Mouse (Mus musculus) layer of hippocampus, adult 2 months (tissue): Measurements from ENCODE around the gene Incenp. TPM values are rescaled to one million over a fixed set of nuclear protein-coding genes. Genes with fewer than 3 reads are reported as not detected.
"Not testable (repeated sequence)": the region's sequence is repeated elsewhere in the genome, so short reads cannot be mapped to it uniquely, and the experiment has no call there.

Experiments
- DNase-seq, 2 experiments: peaks; one replicate each; pipeline ENCODE4 v3.0.0; 2022; ENCODE audit warnings: low spot score in 2 of 2
- H3K27ac ChIP-seq: fragments of 200-600 bp; 2 replicates; pipeline ENCODE4 v1.8.1; 2022
- H3K4me3 ChIP-seq: fragments of 200-600 bp; 2 replicates; pipeline ENCODE4 v1.8.1; 2022; ENCODE audit warnings: mild to moderate bottlenecking
- CTCF ChIP-seq: fragments of 200-600 bp; conservative IDR thresholded peaks from 2 replicates; pipeline ENCODE4 v1.8.1; 2022; ENCODE audit warnings: antibody characterized with exemption, mild to moderate bottlenecking, moderate library complexity
- total RNA-seq, 2 experiments: library from RNA; stranded (reverse); gene quantifications; 2 replicates each; pipeline ENCODE4 v1.2.3; 2021

The Incenp gene
- total RNA-seq, 2 experiments from 2014 or later, result 13.9 to 14.0 TPM

GRCm38 (mm10) chr19:9933908-9934307 lies 34.6 kb upstream of the Incenp start:
- H3K27ac ChIP-seq, result no peak overlapping the region
- TF ChIP-seq CTCF, result no peak
- no peak for DNase-seq
- H3K4me3 ChIP-seq, result no peak overlapping the region

GRCm38 (mm10) chr19:9931167-9931607 lies 31.8 kb upstream of the Incenp start:
- not testable (repeated sequence) for H3K27ac ChIP-seq, H3K4me3 ChIP-seq, DNase-seq

GRCm38 (mm10) chr19:9928089-9928488 lies 28.7 kb upstream of the Incenp start:
- Histone ChIP-seq H3K4me3 (no peak overlapping the region), H3K27ac (peak overlapping the region; percentile 51)
- peak in 1 of 2 experiments; percentile 41 for DNase-seq
- TF ChIP-seq CTCF, result no peak

- Histone ChIP-seq H3K27ac (peak overlapping the region; percentile 75; the same call in 1 of the 2 replicates), H3K4me3 (no peak overlapping the region)
- no peak for TF ChIP-seq CTCF
- DNase-seq, result no peak
Observed at GRCm38 (mm10) chr19:9924769-9925272, 25.5 kb upstream of the Incenp start.

GRCm38 (mm10) chr19:9924034-9924768 lies 24.9 kb upstream of the Incenp start:
- TF ChIP-seq CTCF, result no peak
- DNase-seq, result no peak
- H3K4me3 ChIP-seq, result no peak overlapping the region
- H3K27ac ChIP-seq, result peak overlapping the region; percentile 94

- TF ChIP-seq CTCF, result no peak
- H3K4me3 ChIP-seq, result no peak overlapping the region
- peak overlapping the region; percentile 94 for H3K27ac ChIP-seq
- DNase-seq, result no peak
Observed at GRCm38 (mm10) chr19:9923048-9923447, 23.7 kb upstream of the Incenp start.

GRCm38 (mm10) chr19:9922228-9922627 lies 22.9 kb upstream of the Incenp start:
- peak; percentile 48 for TF ChIP-seq CTCF
- peak; percentile 73 to 89 for DNase-seq
- Histone ChIP-seq H3K4me3 (no peak overlapping the region), H3K27ac (peak overlapping the region; percentile 94)

- Histone ChIP-seq H3K4me3 (no peak overlapping the region), H3K27ac (peak overlapping the region; percentile 94)
- TF ChIP-seq CTCF, result peak; percentile 77
- peak; percentile 59 to 63 for DNase-seq
Observed at GRCm38 (mm10) chr19:9920835-9921784, 21.8 kb upstream of the Incenp start.

- Histone ChIP-seq H3K4me3 (no peak overlapping the region), H3K27ac (no peak overlapping the region)
- TF ChIP-seq CTCF, result no peak
- DNase-seq, result no peak
Observed at GRCm38 (mm10) chr19:9918176-9918861, 19.0 kb upstream of the Incenp start.

- no peak overlapping the region for H3K4me3 ChIP-seq
- no peak for TF ChIP-seq CTCF
- no peak for DNase-seq
- no peak overlapping the region for H3K27ac ChIP-seq
Observed at GRCm38 (mm10) chr19:9917727-9918126, 18.4 kb upstream of the Incenp start.

- peak; percentile 81 for TF ChIP-seq CTCF
- Histone ChIP-seq H3K27ac (no peak overlapping the region), H3K4me3 (no peak overlapping the region)
- DNase-seq, result peak; percentile 77 to 90
Observed at GRCm38 (mm10) chr19:9915935-9916334, 16.6 kb upstream of the Incenp start.

GRCm38 (mm10) chr19:9914346-9914745 lies 15.0 kb upstream of the Incenp start:
- Histone ChIP-seq H3K4me3 (no peak overlapping the region), H3K27ac (0 out of 2 replicates have a peak overlapping the region, but pooled peaks have one; percentile 32)
- TF ChIP-seq CTCF, result no peak
- no peak for DNase-seq
